Mouse (Mus musculus) ZHBTc4 (cell line): ENCODE data around the gene Sumo2.
A peak's percentile ranks its signal among the peaks of the same experiment; 100 is the strongest.
"Not testable (repeated sequence)": the region's sequence is repeated elsewhere in the genome, so short reads cannot be mapped to it uniquely, and the experiment has no call there.

Experiments
- DNase-seq: peaks from one replicate; pipeline ENCODE4 v3.0.0-alpha.2; 2011; ENCODE audit warnings: low read depth, low spot score

Gene Sumo2

GRCm38 (mm10) chr11:115536038-115536681 is at the start of gene Sumo2:
Sumo2 (minus strand) TSS chr11:115536276.
- DNase-seq, result peak; percentile 100

GRCm38 (mm10) chr11:115585573-115586100 is 49.6 kb upstream of the Sumo2 start:
- DNase-seq, result no peak

- DNase-seq, result no peak
These were observed 48.4 kb upstream of the Sumo2 start for GRCm38 (mm10) chr11:115584376-115585073.

- no peak for DNase-seq
These were observed 47.0 kb upstream of the Sumo2 start for GRCm38 (mm10) chr11:115582913-115583606.

- no peak for DNase-seq
These were observed 43.0 kb upstream of the Sumo2 start for GRCm38 (mm10) chr11:115579080-115579479.

- no peak for DNase-seq
These were observed 28.9 kb upstream of the Sumo2 start for GRCm38 (mm10) chr11:115564961-115565360.

GRCm38 (mm10) chr11:115564064-115564809 is 28.2 kb upstream of the Sumo2 start, which contains the start of gene Nup85:
Nup85 (plus strand) TSS chr11:115564434.
- peak; percentile 97 for DNase-seq

GRCm38 (mm10) chr11:115563406-115563805 is 27.3 kb upstream of the Sumo2 start:
- peak; percentile 46 for DNase-seq

GRCm38 (mm10) chr11:115555717-115556116 is 19.6 kb upstream of the Sumo2 start:
- peak; percentile 36 for DNase-seq

GRCm38 (mm10) chr11:115552783-115553182 is 16.7 kb upstream of the Sumo2 start:
- DNase-seq, result peak; percentile 59

GRCm38 (mm10) chr11:115543571-115543970 is 7.5 kb upstream of the Sumo2 start:
- DNase-seq, result no peak

GRCm38 (mm10) chr11:115538045-115538444 is 2.0 kb upstream of the Sumo2 start:
- no peak for DNase-seq

- peak; percentile 55 for DNase-seq
These were observed 936 bp upstream of the Sumo2 start for GRCm38 (mm10) chr11:115536856-115537568.

- peak; percentile 78 for DNase-seq
These were observed 557 bp downstream of the Sumo2 start for GRCm38 (mm10) chr11:115535401-115536037.

GRCm38 (mm10) chr11:115534759-115535371 is 1.2 kb downstream of the Sumo2 start:
- no peak for DNase-seq

- DNase-seq, result not testable (repeated sequence)
These were observed 9.6 kb downstream of the Sumo2 start for GRCm38 (mm10) chr11:115526446-115526845.

GRCm38 (mm10) chr11:115522703-115523102 is 13.4 kb downstream of the Sumo2 start:
- no peak for DNase-seq

GRCm38 (mm10) chr11:115522238-115522637 is 13.8 kb downstream of the Sumo2 start:
- DNase-seq, result no peak

GRCm38 (mm10) chr11:115521080-115521479 is 15.0 kb downstream of the Sumo2 start:
- DNase-seq, result no peak

GRCm38 (mm10) chr11:115520218-115520617 is 15.9 kb downstream of the Sumo2 start:
- no peak for DNase-seq
